Mouse (Mus musculus) inflammation-experienced regulatory T-cells, adult 16 weeks (primary cell): Measurements from ENCODE around the gene Ackr3. TPM values are rescaled to one million over a fixed set of nuclear protein-coding genes. Genes with fewer than 3 reads are reported as not detected.

Source experiments
- polyA plus RNA-seq: library from polyadenylated mRNA; unstranded; fragments of 100-300 nt; shearing (Covaris generic); gene quantifications from one replicate; pipeline ENCODE4 v1.2.1, GENCODE M21; 2017

The Ackr3 gene
- 0.16 TPM for polyA plus RNA-seq

GRCm38 (mm10) chr1:90203783-90204690 is at the start of gene Ackr3:
Gene Ackr3, plus strand, starts transcription at chr1:90203980.

Other genes starting within 250 kb of the Ackr3 start
- not detected for gene Asb18, start 189.3 kb upstream of the Ackr3 start, polyA plus RNA-seq
- gene Iqca, start 50.6 kb upstream of the Ackr3 start, polyA plus RNA-seq = not detected